Comparison of ENCODE assay signal across 9 mouse cellular contexts in genomic region chr13:119341833-119342232, GRCm38 (mm10).
DNase-seq lines count a peak whose midpoint lies in the region; ATAC-seq and TF ChIP-seq lines count a peak whose summit lies in the region.
"Had no signal": no experiment of that assay in that cellular context is flagged by ENCODE, and none has a peak within 500 bp of the region (broad histone marks: within the 10 kb centered on the region; RNA-seq: fewer than 3 reads in every experiment).

No protein-coding gene starts in this region.

- no peaks in the 10 kb centered on the region for H3K27me3 ChIP-seq in heart, adult 2 months (ENCODE audit: control insufficient read depth, insufficient read depth, low read length)
- H3K27me3 ChIP-seq in thymus, adult 2 months (ENCODE audit: control insufficient read depth, insufficient read depth, low read length): no peaks in the 10 kb centered on the region
- no peaks in the 10 kb centered on the region for H3K27me3 ChIP-seq in midbrain, embryonic 12.5 days
- H3K27me3 ChIP-seq: limb, embryonic 15.5 days had no signal

- no peaks in the 10 kb centered on the region; the same call in 1 of the 2 replicates for H3K4me1 ChIP-seq in heart, adult 2 months (ENCODE audit: control insufficient read depth, insufficient read depth, low read length)
- H3K4me1 ChIP-seq in thymus, adult 2 months (replicated peaks; ENCODE audit: control insufficient read depth, insufficient read depth, low read length): no peaks in the 10 kb centered on the region
- no peaks in the 10 kb centered on the region for H3K4me1 ChIP-seq in midbrain, embryonic 12.5 days
- H3K4me1 ChIP-seq: limb, embryonic 15.5 days had no signal

- intact Hi-C loops in heart, adult 2 months (cut with DNase I): no loop called here

- WGBS in heart, adult 2 months: 48% methylated on average over 2 of the region's 2 CpGs
- 64% methylated on average over 2 of the region's 2 CpGs for WGBS in thymus, adult 2 months
- 45% methylated on average over 2 of the region's 2 CpGs for WGBS in midbrain, embryonic 12.5 days

- no peak overlapping the region for H3K27ac ChIP-seq in heart, adult 2 months
- no peak overlapping the region for H3K27ac ChIP-seq in thymus, adult 2 months (ENCODE audit: control insufficient read depth, insufficient read depth, low read length)
- H3K27ac ChIP-seq in midbrain, embryonic 12.5 days (replicated peaks): no peak overlapping the region
- H3K27ac ChIP-seq: limb, embryonic 15.5 days had no signal

- peak; percentile 54; the same call in 1 of the 2 replicates for ATAC-seq in midbrain, embryonic 12.5 days (ENCODE audit: low FRiP score, low read depth)

- peaks cover 9% of the 10 kb centered on the region for H3K36me3 ChIP-seq in heart, adult 2 months (ENCODE audit: control insufficient read depth, insufficient read depth, low read length)
- H3K36me3 ChIP-seq in thymus, adult 2 months (ENCODE audit: control insufficient read depth, insufficient read depth, low read length): peaks cover 5% of the 10 kb centered on the region
- H3K36me3 ChIP-seq in midbrain, embryonic 12.5 days: peaks cover 21% of the 10 kb centered on the region

- no peak for TF ChIP-seq POLR2A in heart, adult 2 months (IDR thresholded peaks at IDR 0.05; ENCODE audit: insufficient read depth, low read depth, low read length)
- no peak for TF ChIP-seq POLR2A in thymus, adult 2 months (IDR thresholded peaks at IDR 0.05; ENCODE audit: control insufficient read depth, extremely low read depth, insufficient read depth, low read length, poor library complexity)

- H3K9ac ChIP-seq in heart, adult 2 months (ENCODE audit: low read depth, low read length): no peak overlapping the region
- no peak overlapping the region for H3K9ac ChIP-seq in midbrain, embryonic 12.5 days (replicated peaks)
- H3K9ac ChIP-seq: limb, embryonic 15.5 days had no signal

- DNase-seq in heart, adult 2 months: peak in 1 of 2 experiments; percentile 32
- DNase-seq in heart, adult 8-10 months (ENCODE audit: low spot score): no peak
- DNase-seq in thymus, adult 2 months: peak; percentile 42
- DNase-seq in thymus, adult 18-20 months: no peak
- DNase-seq in embryo, embryonic 9.5 days (ENCODE audit: extremely low spot score): peak; percentile 56
- DNase-seq in kidney, postnatal 14 days: peak; percentile 40
- no peak for DNase-seq in layer of hippocampus, adult 8-10 months (ENCODE audit: low spot score in 2 of 2)

- H3K4me2 ChIP-seq in midbrain, embryonic 12.5 days (replicated peaks): no peak overlapping the region
- H3K4me2 ChIP-seq: limb, embryonic 15.5 days had no signal

- no peak overlapping the region for H3K4me3 ChIP-seq in heart, adult 2 months
- no peak overlapping the region for H3K4me3 ChIP-seq in thymus, adult 2 months (ENCODE audit: control insufficient read depth, insufficient read depth, low read length)
- no peak overlapping the region for H3K4me3 ChIP-seq in midbrain, embryonic 12.5 days
- H3K4me3 ChIP-seq: limb, embryonic 15.5 days had no signal

- H3K79me2 ChIP-seq in heart, adult 2 months (replicated peaks; ENCODE audit: control insufficient read depth, insufficient read depth, low read length): no peaks in the 10 kb centered on the region

- peak; percentile 72 for TF ChIP-seq CTCF in heart, adult 2 months (IDR thresholded peaks at IDR 0.05)
- no peak for TF ChIP-seq CTCF in thymus, adult 2 months (IDR thresholded peaks at IDR 0.05; ENCODE audit: borderline replicate concordance, control insufficient read depth, extremely low read depth, insufficient read depth, low read length, poor library complexity)

- no peak for TF ChIP-seq EP300 in heart, adult 2 months (IDR thresholded peaks at IDR 0.05; ENCODE audit: insufficient read depth, low read depth, low read length)

- no peaks in the 10 kb centered on the region for H3K9me3 ChIP-seq in midbrain, embryonic 12.5 days
- H3K9me3 ChIP-seq: limb, embryonic 15.5 days had no signal

Comparison
In these comparisons a context has a peak if more than half of its experiments do, and no peak if none do; other contexts are left out.
1. DNase-seq: peak in thymus, adult 2 months (single experiment), embryo, embryonic 9.5 days (single experiment) and kidney, postnatal 14 days (single experiment); none in heart, adult 8-10 months (single experiment), thymus, adult 18-20 months (0 of 2) and layer of hippocampus, adult 8-10 months (0 of 2).